Mouse (Mus musculus): ENCODE results near the gene Wdr62. TPM values are rescaled to one million over a fixed set of nuclear protein-coding genes. Genes with fewer than 3 reads are reported as not detected.

The Wdr62 gene
- total RNA-seq, 2 experiments from 2014 or later = 5.5 to 7.4 TPM

- DNase-seq (ENCODE audit: low spot score in 2 of 2) = no peak
Measured at GRCm38 (mm10) chr7:30306083-30306779, 26.0 kb upstream of the Wdr62 start.

DNA sequence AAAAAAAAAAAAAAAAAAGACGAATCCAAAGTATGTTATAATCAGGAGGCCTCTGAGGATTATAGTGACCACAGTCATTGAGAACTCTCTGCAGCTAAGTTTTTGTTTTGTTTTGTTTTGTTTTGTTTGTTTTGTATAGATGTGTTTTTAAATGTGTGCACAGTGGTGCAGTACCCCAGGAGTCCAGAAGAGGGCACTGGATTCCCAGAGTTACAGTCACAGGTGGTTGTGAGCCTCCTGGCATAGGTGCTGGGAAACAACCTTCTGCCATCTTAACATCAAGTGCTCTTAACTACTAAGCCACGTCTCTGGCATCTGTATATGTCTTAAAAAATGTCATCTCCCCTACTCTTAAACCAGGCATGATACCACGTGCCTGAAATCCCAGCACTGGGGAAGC lies 20.7 kb upstream of the Wdr62 start:
- DNase-seq (ENCODE audit: low spot score in 2 of 2) = no peak

DNA sequence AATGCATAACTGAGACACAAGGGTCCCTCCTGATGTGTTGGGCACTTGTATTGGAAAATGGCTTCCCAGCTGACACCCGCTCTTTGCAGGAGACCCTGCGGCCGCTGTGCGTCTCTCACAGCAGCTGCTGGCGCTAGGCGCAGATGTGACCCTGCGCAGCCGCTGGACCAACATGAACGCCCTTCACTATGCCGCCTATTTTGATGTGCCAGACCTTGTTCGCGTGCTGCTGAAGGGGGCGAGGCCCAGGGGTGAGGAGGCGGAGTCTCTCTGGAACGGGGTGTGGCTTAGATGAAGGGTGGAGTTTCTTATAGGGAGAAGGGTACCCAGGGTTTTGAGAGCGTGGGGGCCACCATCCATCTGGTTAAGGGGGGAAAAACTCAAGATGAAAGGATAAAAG lies 17.0 kb upstream of the Wdr62 start:
- DNase-seq (ENCODE audit: low spot score in 2 of 2) = no peak

- DNase-seq (ENCODE audit: low spot score in 2 of 2) = no peak
Measured at GRCm38 (mm10) chr7:30296816-30297215, 16.6 kb upstream of the Wdr62 start.

DNA sequence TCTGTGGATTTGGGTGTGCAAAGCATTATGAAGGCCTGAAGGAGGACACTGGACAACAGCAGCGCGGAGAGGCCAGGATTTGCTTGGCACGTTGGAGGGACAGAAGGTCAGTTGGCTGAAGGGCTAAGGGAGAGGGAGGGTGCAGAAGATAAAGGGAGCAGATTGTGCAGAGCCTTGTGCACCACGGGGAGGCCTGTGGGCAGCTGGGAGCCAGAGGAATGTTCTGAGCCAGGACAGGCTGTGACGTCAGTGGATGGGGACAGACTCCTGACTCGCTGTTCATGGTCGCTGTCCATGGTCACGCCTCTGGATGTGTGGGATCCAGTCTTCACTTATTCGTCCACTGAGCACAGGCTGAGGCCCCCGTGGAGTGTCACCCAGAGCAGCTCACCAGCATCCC lies 14.9 kb upstream of the Wdr62 start:
- DNase-seq (ENCODE audit: low spot score in 2 of 2) = peak in 1 of 2 experiments; percentile 43

DNA sequence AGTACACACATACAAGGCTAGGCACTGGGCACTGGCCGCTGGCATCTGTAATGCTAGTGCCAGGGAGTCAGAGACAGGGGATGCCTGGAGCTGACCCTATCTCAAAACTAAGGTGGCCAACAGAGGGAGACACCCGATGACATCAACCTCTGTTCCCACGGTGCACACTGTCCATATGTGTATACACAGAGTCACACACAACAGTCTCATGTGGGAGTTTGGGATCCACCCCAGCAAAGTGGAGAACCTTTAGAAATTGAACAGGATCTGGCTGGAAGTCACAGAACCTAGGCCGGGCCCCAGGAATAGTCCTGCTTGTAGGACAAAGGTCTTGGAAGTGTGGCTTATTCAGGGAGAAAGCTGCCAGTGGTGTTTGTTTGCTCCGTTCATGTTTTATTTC lies 14.1 kb upstream of the Wdr62 start:
- DNase-seq (ENCODE audit: low spot score in 2 of 2) = no peak

DNA sequence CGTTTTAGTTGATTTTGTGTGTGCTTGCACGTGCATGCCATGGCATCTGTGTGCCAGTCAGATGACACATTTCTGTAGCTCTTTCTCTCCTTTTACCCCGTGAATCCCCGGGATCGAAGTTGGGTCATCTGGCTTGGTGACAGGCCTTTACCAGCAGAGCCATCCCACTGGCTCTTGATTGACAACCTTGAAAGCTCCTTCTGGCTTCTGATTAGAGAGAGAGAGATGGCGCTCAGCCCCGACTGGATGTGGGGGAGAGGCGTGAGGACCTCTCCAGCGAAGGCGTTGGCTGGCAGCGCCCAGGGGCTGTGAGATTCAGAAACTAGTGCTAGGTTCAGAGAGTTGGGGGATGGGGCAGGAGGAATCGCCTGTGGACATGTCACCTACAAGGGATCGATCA lies 13.6 kb upstream of the Wdr62 start:
- no peak for DNase-seq (ENCODE audit: low spot score in 2 of 2)

DNA sequence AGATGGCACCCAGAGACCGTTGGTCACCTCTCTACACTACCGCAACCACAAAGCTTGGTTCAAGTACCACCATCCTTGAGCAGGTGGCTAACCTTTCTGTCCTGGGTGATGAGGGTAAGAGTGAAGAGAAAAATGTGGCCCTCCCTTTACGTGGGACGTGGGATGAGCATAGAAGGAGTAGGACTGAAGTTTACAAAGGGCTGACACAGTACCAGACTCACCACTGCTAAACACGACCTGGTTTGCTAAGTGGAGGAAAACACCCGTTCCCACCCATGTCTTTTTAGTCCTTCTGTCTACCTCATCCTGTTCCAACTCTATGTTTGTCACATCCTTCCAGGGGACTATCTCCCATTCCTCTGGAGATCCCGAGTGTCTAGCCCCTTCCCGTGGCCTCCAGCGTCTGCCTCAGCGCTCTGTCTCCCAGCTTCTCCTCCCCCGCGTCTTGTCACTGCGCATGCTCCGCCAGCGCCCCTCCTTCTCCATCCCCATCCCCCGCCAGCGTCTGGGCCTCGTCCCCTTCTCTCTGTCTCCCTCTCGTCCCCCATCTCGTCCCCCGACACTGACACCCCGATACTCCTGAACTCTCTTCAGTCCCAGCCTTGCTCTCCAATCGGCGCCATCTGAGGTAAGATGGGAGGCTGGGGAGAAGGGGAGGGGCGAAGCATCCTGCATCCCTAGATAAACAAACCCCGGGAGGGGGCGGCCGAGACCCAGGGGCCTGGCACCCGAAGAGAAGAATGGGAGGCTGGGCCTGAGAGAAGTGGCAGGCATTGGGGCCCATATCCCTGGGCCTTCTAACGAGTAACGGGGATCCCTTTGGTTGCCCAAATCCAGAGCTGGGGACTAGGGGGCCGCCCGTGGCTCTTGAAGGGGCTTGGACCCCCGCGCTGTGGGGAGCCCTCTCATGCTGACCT lies 11.3 kb upstream of the Wdr62 start, which contains the start of gene Clip3:
Gene Clip3 (plus strand): TSS at position 514 of the 917 bp plus-strand sequence.
- DNase-seq (ENCODE audit: low spot score in 2 of 2) = peak; percentile 72 to 82

- peak in 1 of 2 experiments; percentile 43 for DNase-seq (ENCODE audit: low spot score in 2 of 2)
Measured at GRCm38 (mm10) chr7:30289714-30290399, 9.6 kb upstream of the Wdr62 start.

- no peak for DNase-seq (ENCODE audit: low spot score in 2 of 2)
Measured at GRCm38 (mm10) chr7:30289071-30289713, 9.0 kb upstream of the Wdr62 start.

DNA sequence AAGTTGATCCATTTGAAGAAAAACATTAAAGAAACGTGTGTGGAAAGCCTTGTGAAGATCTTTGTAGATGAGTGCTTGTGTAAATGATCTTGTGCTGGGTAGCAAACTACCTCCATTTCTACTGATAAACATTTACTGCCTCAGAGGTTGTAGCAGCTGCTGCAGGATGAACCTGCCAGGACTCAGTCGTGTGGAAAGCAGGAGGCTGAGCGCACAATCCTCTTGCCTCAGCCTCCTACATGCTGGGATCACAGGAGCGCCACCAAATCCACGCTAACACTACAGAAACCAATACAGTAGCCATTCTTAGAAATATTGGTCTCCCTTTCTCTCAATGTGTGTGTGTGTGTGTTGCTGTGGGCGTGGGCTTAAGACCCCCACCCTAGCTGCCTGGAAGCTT lies 7.8 kb upstream of the Wdr62 start:
- no peak for DNase-seq (ENCODE audit: low spot score in 2 of 2)

GRCm38 (mm10) chr7:30286701-30287410 lies 6.6 kb upstream of the Wdr62 start:
- no peak for DNase-seq (ENCODE audit: low spot score in 2 of 2)

- no peak for DNase-seq (ENCODE audit: low spot score in 2 of 2)
Measured at GRCm38 (mm10) chr7:30282740-30283139, 2.5 kb upstream of the Wdr62 start.

DNA sequence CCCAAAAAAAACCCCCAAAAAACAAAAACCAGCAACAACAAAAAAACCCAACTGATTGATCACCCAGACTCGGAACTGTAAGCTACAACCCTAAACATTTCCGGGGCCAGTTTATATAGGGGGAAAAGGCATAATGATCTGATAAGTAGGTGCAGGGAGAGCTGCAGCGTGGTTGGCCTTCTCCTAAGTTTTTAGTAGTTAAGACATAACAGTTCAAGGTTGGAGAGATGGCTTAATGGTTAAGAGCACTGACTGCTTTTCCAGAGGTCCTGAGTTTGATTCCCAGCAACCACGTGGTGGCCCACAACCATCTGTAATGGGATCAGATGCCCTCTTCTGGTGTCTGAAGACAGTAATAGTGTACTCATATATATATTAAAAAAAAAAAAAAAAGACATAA lies 1.3 kb upstream of the Wdr62 start:
- no peak for DNase-seq (ENCODE audit: low spot score in 2 of 2)

GRCm38 (mm10) chr7:30280670-30281138 lies 485 bp upstream of the Wdr62 start:
- peak; percentile 72 to 87 for DNase-seq (ENCODE audit: low spot score in 2 of 2)

DNA sequence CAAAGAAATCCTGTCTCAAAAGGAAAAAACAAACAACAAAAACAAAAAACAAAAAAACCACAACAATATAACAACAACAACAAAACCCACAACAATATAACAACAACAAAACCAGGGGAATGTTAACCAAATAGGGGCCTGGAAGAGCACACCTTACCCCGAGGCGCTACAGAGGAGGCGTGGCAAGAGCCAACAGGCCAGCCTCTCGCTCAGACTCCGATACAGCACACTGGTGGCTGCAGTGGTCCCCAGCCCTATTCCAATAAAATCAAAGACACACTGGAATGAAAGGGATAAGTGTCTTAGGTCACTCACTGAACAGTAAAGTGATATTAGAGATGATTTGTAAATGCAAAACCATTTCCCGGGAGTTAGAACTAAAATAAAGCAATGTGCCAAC lies 683 bp downstream of the Wdr62 start:
- DNase-seq (ENCODE audit: low spot score in 2 of 2) = no peak

GRCm38 (mm10) chr7:30278911-30279310 lies 1.3 kb downstream of the Wdr62 start:
- DNase-seq (ENCODE audit: low spot score in 2 of 2) = no peak

DNA sequence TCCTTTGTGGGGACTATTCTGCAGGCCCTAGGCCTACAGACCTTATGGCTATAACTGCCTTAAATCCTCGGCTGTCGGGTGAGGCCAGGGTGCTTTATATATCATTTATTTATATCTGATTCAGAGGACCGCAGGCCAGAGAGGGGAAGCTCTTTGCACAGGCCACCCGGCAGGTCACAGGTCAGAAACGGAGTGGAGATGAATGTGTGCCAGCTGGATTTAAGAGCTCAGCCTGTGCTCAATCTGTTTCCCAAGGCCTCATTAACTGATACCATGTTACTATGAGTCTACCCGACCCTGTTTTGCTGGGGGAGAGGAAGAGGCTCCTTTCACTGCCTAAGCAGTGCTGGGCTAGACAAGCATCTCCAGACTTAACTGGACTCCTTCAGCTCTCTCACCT lies 5.8 kb downstream of the Wdr62 start:
- no peak for DNase-seq (ENCODE audit: low spot score in 2 of 2)

DNA sequence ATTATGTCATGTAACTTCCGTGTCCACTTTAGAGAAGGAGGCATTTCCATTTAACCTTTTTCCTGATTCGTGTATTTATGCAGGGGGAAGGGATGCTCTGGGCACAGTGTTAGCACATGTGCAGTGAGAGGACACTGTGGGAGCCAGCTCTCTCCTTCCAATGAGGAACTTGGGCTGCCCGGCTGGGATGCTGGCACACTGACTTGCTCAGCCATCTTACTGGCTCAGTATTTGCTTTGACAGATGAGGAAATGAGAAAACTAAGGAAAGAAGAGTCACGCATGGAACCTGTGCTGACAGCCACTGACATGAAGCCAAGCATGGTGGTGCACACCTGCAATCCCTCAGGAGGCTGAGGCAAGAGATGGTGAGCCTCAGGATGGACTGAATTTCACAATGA lies 10.6 kb downstream of the Wdr62 start:
- DNase-seq (ENCODE audit: low spot score in 2 of 2) = no peak

GRCm38 (mm10) chr7:30266780-30267179 lies 13.4 kb downstream of the Wdr62 start:
- no peak for DNase-seq (ENCODE audit: low spot score in 2 of 2)

Measured in gastrocnemius, postnatal 4 days (tissue).